Mouse (Mus musculus): Measurements from ENCODE around the gene Atp6v0b. TPM values are rescaled to one million over a fixed set of nuclear protein-coding genes. Genes with fewer than 3 reads are reported as not detected.

Gene Atp6v0b
- total and polyA plus RNA-seq, 2 experiments from 2014 or later, result 216 to 356 TPM

DNA sequence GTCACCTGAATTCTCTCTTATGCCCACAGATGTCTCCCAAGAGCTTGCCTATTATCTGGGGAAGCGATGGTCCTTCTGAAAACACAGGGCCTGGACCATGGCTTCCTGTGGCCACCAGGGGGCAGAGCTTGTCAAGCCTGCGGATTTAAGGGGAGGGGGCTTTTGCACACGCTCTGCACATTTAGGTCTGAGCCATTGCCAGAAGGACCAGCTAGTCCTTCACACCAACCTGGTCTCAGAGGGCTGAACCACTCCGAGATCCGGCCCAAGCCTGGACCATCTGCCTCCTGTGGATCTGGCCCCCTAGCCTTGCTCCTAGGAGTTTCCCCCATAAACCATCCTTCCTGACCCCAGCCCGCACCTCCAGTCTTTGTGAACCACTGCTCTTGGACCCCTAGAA is 41.1 kb upstream of the Atp6v0b start:
- peaks cover 45% of the 10 kb centered on the region for H3K27me3 ChIP-seq (ENCODE audit: control insufficient read depth, insufficient read depth, low read length)
- no peak overlapping the region for H3K4me3 ChIP-seq (ENCODE audit: low read depth, low read length)

GRCm38 (mm10) chr4:117926545-117927482 is 39.7 kb upstream of the Atp6v0b start:
- no peaks in the 10 kb centered on the region for H3K36me3 ChIP-seq (replicated peaks; ENCODE audit: control insufficient read depth, insufficient read depth, low read length)
- peak overlapping the region; percentile 53 for H3K4me3 ChIP-seq (ENCODE audit: low read depth, low read length)
- DNase-seq (ENCODE audit: low spot score), result no peak
- TF ChIP-seq CTCF (IDR thresholded peaks at IDR 0.05; ENCODE audit: low read depth) (no peak), EP300 (IDR thresholded peaks at IDR 0.05; ENCODE audit: low read depth) (no peak)
- ATAC-seq (ENCODE audit: insufficient read depth, low read depth), result peak; percentile 47
- H3K9me3 ChIP-seq (replicated peaks; ENCODE audit: control insufficient read depth, low read length), result no peaks in the 10 kb centered on the region
- peaks cover 45% of the 10 kb centered on the region for H3K27me3 ChIP-seq (ENCODE audit: control insufficient read depth, insufficient read depth, low read length)
- 4% methylated on average over 53 of the region's 71 CpGs for WGBS
- H3K27ac ChIP-seq (ENCODE audit: low read depth), result no peak overlapping the region
- H3K9ac ChIP-seq (replicated peaks; ENCODE audit: low read depth, low read length), result peak overlapping the region; percentile 29
- peak overlapping the region; percentile 94 for H3K4me2 ChIP-seq (ENCODE audit: low read depth, low read length)
- peaks cover 30% of the 10 kb centered on the region for H3K4me1 ChIP-seq (ENCODE audit: control insufficient read depth, insufficient read depth)

More for the DNA sequence above, 41.1 kb upstream of the Atp6v0b start:
- no peak overlapping the region for H3K9ac ChIP-seq (replicated peaks; ENCODE audit: low read depth, low read length)
- H3K4me1 ChIP-seq (ENCODE audit: control insufficient read depth, insufficient read depth), result peaks cover 27% of the 10 kb centered on the region
- H3K36me3 ChIP-seq (replicated peaks; ENCODE audit: control insufficient read depth, insufficient read depth, low read length), result no peaks in the 10 kb centered on the region
- no peaks in the 10 kb centered on the region for H3K9me3 ChIP-seq (replicated peaks; ENCODE audit: control insufficient read depth, low read length)
- no peak overlapping the region for H3K27ac ChIP-seq (ENCODE audit: low read depth)
- no peak for ATAC-seq (ENCODE audit: insufficient read depth, low read depth)
- TF ChIP-seq EP300 (IDR thresholded peaks at IDR 0.05; ENCODE audit: low read depth) (no peak), CTCF (IDR thresholded peaks at IDR 0.05; ENCODE audit: low read depth) (peak; percentile 70)
- H3K4me2 ChIP-seq (ENCODE audit: low read depth, low read length), result no peak overlapping the region
- DNase-seq (ENCODE audit: low spot score), result no peak
- WGBS, result 25% methylated on average over 6 of the region's 6 CpGs

GRCm38 (mm10) chr4:117924916-117925315 is 37.8 kb upstream of the Atp6v0b start:
- TF ChIP-seq CTCF (IDR thresholded peaks at IDR 0.05; ENCODE audit: low read depth), result no peak
- TF ChIP-seq EP300 (IDR thresholded peaks at IDR 0.05; ENCODE audit: low read depth), result no peak
- ATAC-seq (ENCODE audit: insufficient read depth, low read depth) (no peak), DNase-seq (ENCODE audit: low spot score) (no peak)
- no peaks in the 10 kb centered on the region for H3K36me3 ChIP-seq (replicated peaks; ENCODE audit: control insufficient read depth, insufficient read depth, low read length)
- no peaks in the 10 kb centered on the region for H3K9me3 ChIP-seq (replicated peaks; ENCODE audit: control insufficient read depth, low read length)
- WGBS, result 57% methylated on average over 6 of the region's 6 CpGs
- no peak overlapping the region for H3K27ac ChIP-seq (ENCODE audit: low read depth)
- H3K4me3 ChIP-seq (ENCODE audit: low read depth, low read length), result no peak overlapping the region
- peaks cover 31% of the 10 kb centered on the region for H3K4me1 ChIP-seq (ENCODE audit: control insufficient read depth, insufficient read depth)
- no peak overlapping the region for H3K9ac ChIP-seq (replicated peaks; ENCODE audit: low read depth, low read length)
- no peak overlapping the region for H3K4me2 ChIP-seq (ENCODE audit: low read depth, low read length)
- peaks cover 39% of the 10 kb centered on the region for H3K27me3 ChIP-seq (ENCODE audit: control insufficient read depth, insufficient read depth, low read length)

- H3K27ac ChIP-seq (ENCODE audit: low read depth), result no peak overlapping the region
These were observed 36.3 kb upstream of the Atp6v0b start for GRCm38 (mm10) chr4:117923450-117923849.

GRCm38 (mm10) chr4:117921358-117921757 is 34.2 kb upstream of the Atp6v0b start:
- TF ChIP-seq EP300 (IDR thresholded peaks at IDR 0.05; ENCODE audit: low read depth) (no peak), CTCF (IDR thresholded peaks at IDR 0.05; ENCODE audit: low read depth) (no peak)
- peaks cover 25% of the 10 kb centered on the region for H3K4me1 ChIP-seq (ENCODE audit: control insufficient read depth, insufficient read depth)
- H3K4me3 ChIP-seq (ENCODE audit: low read depth, low read length), result no peak overlapping the region
- H3K9ac ChIP-seq (replicated peaks; ENCODE audit: low read depth, low read length), result no peak overlapping the region
- WGBS, result 91% methylated on average over 2 of the region's 2 CpGs
- peaks cover 4% of the 10 kb centered on the region for H3K27me3 ChIP-seq (ENCODE audit: control insufficient read depth, insufficient read depth, low read length)
- no peak overlapping the region for H3K27ac ChIP-seq (ENCODE audit: low read depth)
- H3K4me2 ChIP-seq (ENCODE audit: low read depth, low read length), result no peak overlapping the region
- DNase-seq (ENCODE audit: low spot score) (no peak), ATAC-seq (ENCODE audit: insufficient read depth, low read depth) (no peak)
- no peaks in the 10 kb centered on the region for H3K9me3 ChIP-seq (replicated peaks; ENCODE audit: control insufficient read depth, low read length)
- no peaks in the 10 kb centered on the region for H3K36me3 ChIP-seq (replicated peaks; ENCODE audit: control insufficient read depth, insufficient read depth, low read length)

More at GRCm38 (mm10) chr4:117923450-117923849, 36.3 kb upstream of the Atp6v0b start:
- no peaks in the 10 kb centered on the region for H3K36me3 ChIP-seq (replicated peaks; ENCODE audit: control insufficient read depth, insufficient read depth, low read length)
- H3K4me3 ChIP-seq (ENCODE audit: low read depth, low read length), result no peak overlapping the region
- no peak overlapping the region for H3K9ac ChIP-seq (replicated peaks; ENCODE audit: low read depth, low read length)
- peaks cover 24% of the 10 kb centered on the region for H3K4me1 ChIP-seq (ENCODE audit: control insufficient read depth, insufficient read depth)
- no peak overlapping the region for H3K4me2 ChIP-seq (ENCODE audit: low read depth, low read length)
- H3K9me3 ChIP-seq (replicated peaks; ENCODE audit: control insufficient read depth, low read length), result no peaks in the 10 kb centered on the region
- 15% methylated on average over 2 of the region's 2 CpGs for whole genome bisulfite sequencing
- ATAC-seq (ENCODE audit: insufficient read depth, low read depth), result peak; percentile 63
- H3K27me3 ChIP-seq (ENCODE audit: control insufficient read depth, insufficient read depth, low read length), result peaks cover 25% of the 10 kb centered on the region
- DNase-seq (ENCODE audit: low spot score), result peak; percentile 63
- no peak for TF ChIP-seq EP300 (IDR thresholded peaks at IDR 0.05; ENCODE audit: low read depth)
- TF ChIP-seq CTCF (IDR thresholded peaks at IDR 0.05; ENCODE audit: low read depth), result no peak

Data from heart, postnatal 0 days (tissue).